ENCODE assay signal across 21 mouse cellular contexts in the genomic region with DNA sequence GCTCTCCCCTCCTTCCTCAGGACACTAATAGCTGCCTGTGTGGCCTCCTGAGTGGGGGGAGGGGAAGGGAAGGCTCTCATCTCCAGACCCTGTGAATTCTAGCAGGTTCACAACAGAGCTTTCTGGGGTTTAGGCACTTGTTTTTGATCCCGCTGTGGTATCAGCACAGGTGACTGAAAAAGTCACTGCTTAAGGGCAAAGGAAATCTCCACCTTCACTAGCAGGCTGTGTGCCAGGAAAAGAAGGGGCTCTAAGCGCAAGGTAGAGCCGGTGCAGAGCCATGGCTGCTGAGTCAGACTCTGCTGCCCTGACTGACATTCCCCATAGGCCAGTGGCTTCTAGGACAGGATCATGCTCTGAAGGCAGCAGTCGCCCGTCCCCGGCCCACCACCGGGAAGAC. TPM values are rescaled to one million over a fixed set of nuclear protein-coding genes. Genes with fewer than 3 reads are reported as not detected.
DNase-seq lines count a peak whose midpoint lies in the region; ATAC-seq and TF ChIP-seq lines count a peak whose summit lies in the region.
"Had no signal": no experiment of that assay in that cellular context is flagged by ENCODE, and none has a peak within 500 bp of the region (broad histone marks: within the 10 kb centered on the region; RNA-seq: fewer than 3 reads in every experiment).

No protein-coding gene starts in this region.

- peaks cover 80% of the 10 kb centered on the region for H3K36me3 ChIP-seq in heart, embryonic 10.5 days
- peaks cover 89% of the 10 kb centered on the region for H3K36me3 ChIP-seq in limb, embryonic 10.5 days
- peaks cover 34% of the 10 kb centered on the region for H3K36me3 ChIP-seq in myocyte (ENCODE audit: control insufficient read depth, insufficient read depth)
- H3K36me3 ChIP-seq in forebrain, embryonic 13.5 days (ENCODE audit: poor library complexity, severe bottlenecking), result peaks cover 89% of the 10 kb centered on the region
- H3K36me3 ChIP-seq in midbrain, postnatal 0 days (ENCODE audit: insufficient read depth, low read length), result peaks cover 66% of the 10 kb centered on the region

- H3K4me1 ChIP-seq in heart, embryonic 10.5 days, result peaks cover 17% of the 10 kb centered on the region
- peaks cover 36% of the 10 kb centered on the region for H3K4me1 ChIP-seq in limb, embryonic 10.5 days
- H3K4me1 ChIP-seq in forebrain, embryonic 13.5 days, result peaks cover 3% of the 10 kb centered on the region; the same call in 1 of the 2 replicates
- no peaks in the 10 kb centered on the region for H3K4me1 ChIP-seq in midbrain, postnatal 0 days (ENCODE audit: insufficient read depth, low read length)
- H3K4me1 ChIP-seq: stomach, embryonic 15.5 days had no signal

- no peak for ATAC-seq in forebrain, embryonic 13.5 days
- ATAC-seq in midbrain, postnatal 0 days (ENCODE audit: low FRiP score), result no peak
- ATAC-seq: hindbrain, embryonic 16.5 days had no signal

- intact Hi-C loops in heart, postnatal 14 days (cut with DNase I), result no loop called here

- H3K9me3 ChIP-seq in heart, embryonic 10.5 days, result no peaks in the 10 kb centered on the region
- H3K9me3 ChIP-seq in limb, embryonic 10.5 days (replicated peaks), result no peaks in the 10 kb centered on the region
- no peaks in the 10 kb centered on the region for H3K9me3 ChIP-seq in forebrain, embryonic 13.5 days (replicated peaks)
- no peaks in the 10 kb centered on the region for H3K9me3 ChIP-seq in midbrain, postnatal 0 days (ENCODE audit: low read length)
- H3K9me3 ChIP-seq: embryonic facial prominence, embryonic 12.5 days; limb, embryonic 13.5 days; stomach, embryonic 15.5 days had no signal

- TF ChIP-seq POLR2A in myocyte (IDR thresholded peaks at IDR 0.05; ENCODE audit: insufficient read length, low read depth), result no peak

- no peaks in the 10 kb centered on the region for H3K27me3 ChIP-seq in heart, embryonic 10.5 days (ENCODE audit: insufficient read depth, poor library complexity, severe bottlenecking)
- H3K27me3 ChIP-seq in limb, embryonic 10.5 days (ENCODE audit: low read depth, poor library complexity, severe bottlenecking), result peaks cover 14% of the 10 kb centered on the region
- H3K27me3 ChIP-seq in myocyte (ENCODE audit: control insufficient read depth, insufficient read depth, insufficient read length), result no peaks in the 10 kb centered on the region
- no peaks in the 10 kb centered on the region for H3K27me3 ChIP-seq in forebrain, embryonic 13.5 days
- no peaks in the 10 kb centered on the region for H3K27me3 ChIP-seq in midbrain, postnatal 0 days (ENCODE audit: insufficient read depth, low read length)
- H3K27me3 ChIP-seq: embryonic facial prominence, embryonic 12.5 days; limb, embryonic 13.5 days; stomach, embryonic 15.5 days had no signal

- no peak overlapping the region for H3ac ChIP-seq in myocyte (ENCODE audit: control insufficient read depth, insufficient read length)

- no peak overlapping the region for H3K4me3 ChIP-seq in heart, embryonic 10.5 days
- H3K4me3 ChIP-seq in limb, embryonic 10.5 days, result no peak overlapping the region
- H3K4me3 ChIP-seq in myocyte, result no peak overlapping the region
- no peak overlapping the region for H3K4me3 ChIP-seq in forebrain, embryonic 13.5 days
- no peak overlapping the region for H3K4me3 ChIP-seq in midbrain, postnatal 0 days (ENCODE audit: low read depth, low read length)
- H3K4me3 ChIP-seq: embryonic facial prominence, embryonic 12.5 days; heart, adult 2 months; limb, embryonic 13.5 days; stomach, embryonic 15.5 days had no signal

- no peak for TF ChIP-seq CTCF in midbrain, postnatal 0 days (IDR thresholded peaks at IDR 0.05)

- no peak overlapping the region for H3K9ac ChIP-seq in forebrain, embryonic 13.5 days
- no peak overlapping the region for H3K9ac ChIP-seq in midbrain, postnatal 0 days (replicated peaks; ENCODE audit: low read length, poor library complexity, severe bottlenecking)
- H3K9ac ChIP-seq: limb, embryonic 13.5 days; stomach, embryonic 15.5 days had no signal

- peak overlapping the region; percentile 53 for H3K4me2 ChIP-seq in myocyte (ENCODE audit: low read depth)
- H3K4me2 ChIP-seq in forebrain, embryonic 13.5 days, result no peak overlapping the region
- no peak overlapping the region for H3K4me2 ChIP-seq in midbrain, postnatal 0 days (ENCODE audit: low read depth, low read length, poor library complexity, severe bottlenecking)
- H3K4me2 ChIP-seq: embryonic facial prominence, embryonic 12.5 days; limb, embryonic 13.5 days; stomach, embryonic 15.5 days had no signal

- 69% methylated on average over 7 of the region's 7 CpGs for WGBS in heart, embryonic 10.5 days
- 75% methylated on average over 7 of the region's 7 CpGs for WGBS in limb, embryonic 10.5 days
- WGBS in forebrain, embryonic 13.5 days, result 85% methylated on average over 7 of the region's 7 CpGs
- 92% methylated on average over 7 of the region's 7 CpGs for WGBS in midbrain, postnatal 0 days

- DNase-seq in heart, embryonic 10.5 days (ENCODE audit: low spot score), result no peak
- DNase-seq in heart, postnatal 14 days, result no peak
- DNase-seq in thymus, postnatal 14 days, result peak; percentile 24
- no peak for DNase-seq in thymus, postnatal 10 days (ENCODE audit: low spot score in 2 of 2)
- DNase-seq in limb, embryonic 10.5 days (ENCODE audit: low spot score), result no peak
- no peak for DNase-seq in midbrain, postnatal 0 days (ENCODE audit: low spot score)
- DNase-seq: cerebellum, postnatal 36 days; gastrocnemius, postnatal 10 days; heart, adult 2 months; heart, postnatal 4 days; kidney, adult 11 months; kidney, postnatal 14 days; lung, adult 2 months; lung, postnatal 4 days; midbrain, embryonic 14.5 days had no signal

- peak overlapping the region; percentile 12; the same call in 1 of the 2 replicates for H3K27ac ChIP-seq in heart, embryonic 10.5 days
- peak overlapping the region; percentile 2; the same call in 1 of the 2 replicates for H3K27ac ChIP-seq in limb, embryonic 10.5 days
- no peak overlapping the region for H3K27ac ChIP-seq in forebrain, embryonic 13.5 days
- H3K27ac ChIP-seq in midbrain, postnatal 0 days (ENCODE audit: low read depth, low read length), result no peak overlapping the region
- H3K27ac ChIP-seq: embryonic facial prominence, embryonic 12.5 days; heart, adult 2 months; limb, embryonic 13.5 days; stomach, embryonic 15.5 days had no signal

- H3K79me2 ChIP-seq in myocyte (ENCODE audit: control insufficient read depth, insufficient read depth), result peaks cover 7% of the 10 kb centered on the region

TF ChIP-seq in myocyte, 11 proteins besides CTCF, POLR2A, EP300 and RAD21 (continues in another document):
- TF ChIP-seq CEBPB (IDR thresholded peaks at IDR 0.05; ENCODE audit: insufficient read depth, poor library complexity, severe bottlenecking) (no peak), TCF12 (IDR thresholded peaks at IDR 0.05; ENCODE audit: insufficient read depth, poor library complexity, severe bottlenecking) (no peak), MYOG (IDR thresholded peaks at IDR 0.05; ENCODE audit: control insufficient read depth in 1 of 3, insufficient read depth in 1 of 3, insufficient read length in 2 of 3, low read depth in 2 of 3) (no peak)

RNA-seq across cellular contexts. Expression of a gene that starts 15.8 kb away (rescaled TPM):
- polyA plus RNA-seq in heart, embryonic 10.5 days (2016; fragmentation: Nextera tagmentation; extraction: Ambion mirVana), result 0.96 and 1.3 TPM in 2 replicates
- total RNA-seq in heart, postnatal 14 days (2021), result 10 to 100 TPM; 20.7 to 22.6 TPM
- 1.6 and 1.9 TPM in 2 replicates for polyA plus RNA-seq in limb, embryonic 10.5 days (2016; fragmentation: Nextera tagmentation; extraction: Ambion mirVana)
- 30.1 TPM for polyA plus RNA-seq in myocyte (2012; fragmentation: generic; extraction: Trizol)
- 3.5 and 4.2 TPM in 2 replicates for polyA plus RNA-seq in forebrain, embryonic 13.5 days (2015; fragmentation: Nextera tagmentation; extraction: Ambion mirVana)
- 149 and 166 TPM in 2 replicates for total RNA-seq in midbrain, postnatal 0 days (2014; rRNA removed)
- 4.1 and 5.2 TPM in 2 replicates for polyA plus RNA-seq in midbrain, postnatal 0 days (2015; fragmentation: Nextera tagmentation; extraction: Ambion mirVana)

RNA-seq across cellular contexts. Expression of a gene that starts 25.5 kb away (rescaled TPM):
- 517 and 557 TPM in 2 replicates for polyA plus RNA-seq in heart, embryonic 10.5 days (2016; fragmentation: Nextera tagmentation; extraction: Ambion mirVana)
- 100 to 1,000 TPM; 161 to 169 TPM for total RNA-seq in heart, postnatal 14 days (2021)
- polyA plus RNA-seq in limb, embryonic 10.5 days (2016; fragmentation: Nextera tagmentation; extraction: Ambion mirVana), result 626 and 675 TPM in 2 replicates
- 694 TPM for polyA plus RNA-seq in myocyte (2012; fragmentation: generic; extraction: Trizol)
- 559 and 571 TPM in 2 replicates for polyA plus RNA-seq in forebrain, embryonic 13.5 days (2015; fragmentation: Nextera tagmentation; extraction: Ambion mirVana)
- total RNA-seq in midbrain, postnatal 0 days (2014; rRNA removed), result 386 and 449 TPM in 2 replicates
- polyA plus RNA-seq in midbrain, postnatal 0 days (2015; fragmentation: Nextera tagmentation; extraction: Ambion mirVana), result 473 and 491 TPM in 2 replicates

RNA-seq across cellular contexts. Expression of a gene that starts 28.4 kb away (rescaled TPM):
- 9.7 and 13.5 TPM in 2 replicates for polyA plus RNA-seq in heart, embryonic 10.5 days (2016; fragmentation: Nextera tagmentation; extraction: Ambion mirVana)
- 10 to 100 TPM; 11.1 to 12.9 TPM for total RNA-seq in heart, postnatal 14 days (2021)
- 21.0 and 21.5 TPM in 2 replicates for polyA plus RNA-seq in limb, embryonic 10.5 days (2016; fragmentation: Nextera tagmentation; extraction: Ambion mirVana)
- polyA plus RNA-seq in myocyte (2012; fragmentation: generic; extraction: Trizol), result 24.3 TPM
- 21.5 and 22.9 TPM in 2 replicates for polyA plus RNA-seq in forebrain, embryonic 13.5 days (2015; fragmentation: Nextera tagmentation; extraction: Ambion mirVana)
- 16.0 and 19.6 TPM in 2 replicates for total RNA-seq in midbrain, postnatal 0 days (2014; rRNA removed)
- 14.2 and 16.7 TPM in 2 replicates for polyA plus RNA-seq in midbrain, postnatal 0 days (2015; fragmentation: Nextera tagmentation; extraction: Ambion mirVana)

RNA-seq across cellular contexts. Expression of a gene that starts 37.6 kb away (rescaled TPM):
- 11.6 and 17.0 TPM in 2 replicates for polyA plus RNA-seq in heart, embryonic 10.5 days (2016; fragmentation: Nextera tagmentation; extraction: Ambion mirVana)
- total RNA-seq in heart, postnatal 14 days (2021), result 10 to 100 TPM in 1 of 2 experiments, 1 to 10 TPM in 1; 8.9 to 10.6 TPM
- 17.8 and 21.6 TPM in 2 replicates for polyA plus RNA-seq in limb, embryonic 10.5 days (2016; fragmentation: Nextera tagmentation; extraction: Ambion mirVana)
- polyA plus RNA-seq in myocyte (2012; fragmentation: generic; extraction: Trizol), result 8.9 TPM
- polyA plus RNA-seq in forebrain, embryonic 13.5 days (2015; fragmentation: Nextera tagmentation; extraction: Ambion mirVana), result 18.0 and 20.1 TPM in 2 replicates
- total RNA-seq in midbrain, postnatal 0 days (2014; rRNA removed), result 11.8 and 16.0 TPM in 2 replicates
- 12.0 TPM in 2 replicates for polyA plus RNA-seq in midbrain, postnatal 0 days (2015; fragmentation: Nextera tagmentation; extraction: Ambion mirVana)

RNA-seq across cellular contexts. Expression of a gene that starts 43.1 kb away (rescaled TPM):
- 49.8 and 52.8 TPM in 2 replicates for polyA plus RNA-seq in heart, embryonic 10.5 days (2016; fragmentation: Nextera tagmentation; extraction: Ambion mirVana)
- 100 to 1,000 TPM; 146 to 147 TPM for total RNA-seq in heart, postnatal 14 days (2021)
- 9.4 and 15.3 TPM in 2 replicates for polyA plus RNA-seq in limb, embryonic 10.5 days (2016; fragmentation: Nextera tagmentation; extraction: Ambion mirVana)
- polyA plus RNA-seq in myocyte (2012; fragmentation: generic; extraction: Trizol), result 112 TPM
- 12.8 and 17.3 TPM in 2 replicates for polyA plus RNA-seq in forebrain, embryonic 13.5 days (2015; fragmentation: Nextera tagmentation; extraction: Ambion mirVana)
- total RNA-seq in midbrain, postnatal 0 days (2014; rRNA removed), result 13.3 and 27.0 TPM in 2 replicates
- polyA plus RNA-seq in midbrain, postnatal 0 days (2015; fragmentation: Nextera tagmentation; extraction: Ambion mirVana), result 41.5 and 45.1 TPM in 2 replicates

Comparison
In these comparisons a context has a peak if more than half of its experiments do, and no peak if none do; other contexts are left out.
1. H3K27ac ChIP-seq: peak in heart, embryonic 10.5 days (single experiment) and limb, embryonic 10.5 days (single experiment); none in forebrain, embryonic 13.5 days (single experiment) and midbrain, postnatal 0 days (single experiment).